Mouse (Mus musculus) layer of hippocampus, adult 8-10 months (tissue): Measurements from ENCODE around the gene Cep85l. TPM values are rescaled to one million over a fixed set of nuclear protein-coding genes. Genes with fewer than 3 reads are reported as not detected.

Experiments used
- total RNA-seq, 4 experiments: library from RNA; stranded (reverse); gene quantifications; 2 replicates each; pipeline ENCODE4 v1.2.4; 2022

The Cep85l gene
- total RNA-seq, 4 experiments from 2014 or later: 22.7 to 24.3 (median 23.8) TPM

Other genes starting within 250 kb of the Cep85l start
- 1 to 10 TPM in 3 of 4 experiments, under 1 TPM in 1; 0.87 to 2.3 (median 1.2) TPM for gene Pln, start 42.3 kb downstream of the Cep85l start, total RNA-seq
- gene Asf1a, start 216.8 kb upstream of the Cep85l start, total RNA-seq: 10 to 100 TPM; 22.6 to 23.9 (median 23.0) TPM